Mouse (Mus musculus): ENCODE data around the gene Adsl.

- TF ChIP-seq CTCF (IDR thresholded peaks at IDR 0.05; ENCODE audit: extremely low read depth, insufficient read length, insufficient replicate concordance, low read depth, low read length) (no peak), POLR2A (IDR thresholded peaks at IDR 0.05; ENCODE audit: low read depth, low read length) (no peak)
Measured at GRCm38 (mm10) chr15:80930048-80930571, 18.2 kb upstream of the Adsl start.
